Mouse (Mus musculus) lung, postnatal 36 days (tissue): ENCODE data around the gene Olfr1441.
A peak's percentile ranks its signal among the peaks of the same experiment; 100 is the strongest.

Source experiments
- DNase-seq: peaks from one replicate; pipeline ENCODE4 v3.0.0; 2022; ENCODE audit warnings: mixed read lengths

Olfr1441 gene

DNA sequence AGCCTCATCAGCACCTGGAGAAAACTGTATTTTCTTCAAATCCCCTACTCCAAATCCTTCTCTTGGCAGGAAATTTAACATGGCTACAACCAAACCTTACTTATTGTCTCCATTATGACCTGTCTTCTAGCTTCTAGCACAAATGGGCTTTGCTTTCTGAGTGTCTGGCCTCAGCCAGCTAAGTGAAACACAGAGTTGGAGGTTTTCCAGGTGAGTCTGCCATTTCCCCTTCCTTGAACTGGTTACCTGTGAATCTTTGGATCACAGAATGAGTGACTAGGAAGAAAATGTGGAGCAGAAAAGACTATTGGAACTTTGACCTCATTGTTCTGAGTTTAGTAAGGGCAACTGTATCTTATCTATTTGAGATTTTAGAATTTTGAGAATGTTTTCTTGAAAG, at the start of gene Olfr1441:
Gene Olfr1441, plus strand, starts transcription at position 73 of the 400 bp plus-strand sequence.
- no peak for DNase-seq

DNA sequence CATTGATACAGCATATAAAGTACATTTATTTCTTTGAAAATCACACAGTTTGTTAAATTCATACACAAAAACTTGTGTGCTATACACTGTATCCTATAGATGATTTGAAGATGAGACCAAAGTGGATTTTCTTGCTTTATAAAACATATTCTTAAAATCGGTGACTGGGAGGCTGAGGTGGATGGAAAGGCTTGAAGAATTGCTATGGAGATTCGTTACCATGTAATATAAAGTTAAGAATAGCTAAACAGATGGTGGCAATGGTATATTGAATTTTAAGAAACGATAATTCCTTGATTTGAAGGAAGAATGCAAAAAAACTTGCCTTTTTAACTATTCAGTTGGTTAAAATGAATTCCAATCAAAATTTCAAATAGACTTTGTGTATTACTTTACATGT, 44.2 kb upstream of the Olfr1441 start:
- DNase-seq: no peak

DNA sequence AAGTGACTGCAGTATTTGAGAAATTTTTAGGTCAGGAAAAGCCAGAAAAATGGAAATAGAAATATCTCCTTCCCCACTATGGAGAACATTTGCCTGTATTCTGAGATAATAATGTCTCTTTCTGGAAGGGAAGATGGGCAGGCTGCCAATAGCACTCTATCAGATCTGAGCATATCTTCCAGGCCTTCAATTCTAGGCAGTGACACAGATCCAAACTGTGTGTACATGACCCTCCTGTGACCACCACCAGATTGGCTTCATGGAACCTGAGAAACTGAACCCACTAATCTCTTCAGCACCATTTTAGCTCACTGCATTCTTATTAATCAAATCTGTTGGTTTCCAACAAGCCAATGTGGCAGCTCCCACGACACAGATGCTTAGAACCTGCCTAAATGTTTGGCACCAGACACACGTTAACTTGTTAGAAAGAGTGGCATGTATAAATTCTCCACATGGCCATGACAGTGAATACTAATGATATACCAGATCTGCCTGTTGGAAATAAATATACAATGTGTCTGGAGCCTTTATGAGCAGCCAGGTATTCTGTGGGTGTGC, 42.7 kb upstream of the Olfr1441 start:
- no peak for DNase-seq

DNA sequence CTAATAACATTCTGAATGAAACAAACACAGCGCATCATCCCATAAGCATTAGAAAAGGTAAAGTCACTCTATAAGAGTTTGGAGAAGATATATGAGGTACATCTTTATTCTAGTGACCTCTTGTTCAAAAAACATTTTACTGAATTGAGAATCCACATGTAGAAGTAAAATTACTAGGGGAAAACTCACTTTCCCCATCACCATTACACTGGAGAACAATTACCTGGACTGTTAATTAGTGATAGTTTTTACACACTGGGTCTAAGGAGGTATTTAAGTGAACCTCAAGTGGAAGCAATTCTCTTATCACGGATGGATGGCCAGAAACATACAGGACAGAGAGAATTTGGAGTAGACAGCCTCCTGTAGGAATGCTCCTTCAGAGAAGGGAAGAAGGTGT, 30.3 kb upstream of the Olfr1441 start, which contains the start of gene Olfr1440:
Gene Olfr1440, plus strand, starts transcription at position 301 of the 400 bp plus-strand sequence.
- no peak for DNase-seq

DNA sequence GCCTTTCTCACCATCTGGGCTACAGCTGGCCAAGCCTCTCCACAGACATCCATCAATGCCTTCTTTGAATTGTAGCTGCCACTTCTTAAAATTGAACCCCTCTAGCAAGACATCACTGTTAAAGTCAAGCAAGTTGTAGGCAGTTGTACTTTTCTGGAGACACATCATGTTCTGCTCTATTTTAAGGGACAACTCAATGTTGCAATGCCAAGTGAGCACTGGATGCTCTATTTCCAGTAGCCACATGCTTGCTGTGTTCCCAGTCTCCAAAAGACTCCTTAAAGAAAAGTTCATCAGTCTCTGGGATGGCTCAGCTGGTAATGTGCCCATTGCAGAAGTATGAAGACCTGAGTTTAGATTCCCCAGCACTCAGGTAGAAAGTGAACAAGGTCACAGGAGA, 3.5 kb upstream of the Olfr1441 start:
- no peak for DNase-seq

DNA sequence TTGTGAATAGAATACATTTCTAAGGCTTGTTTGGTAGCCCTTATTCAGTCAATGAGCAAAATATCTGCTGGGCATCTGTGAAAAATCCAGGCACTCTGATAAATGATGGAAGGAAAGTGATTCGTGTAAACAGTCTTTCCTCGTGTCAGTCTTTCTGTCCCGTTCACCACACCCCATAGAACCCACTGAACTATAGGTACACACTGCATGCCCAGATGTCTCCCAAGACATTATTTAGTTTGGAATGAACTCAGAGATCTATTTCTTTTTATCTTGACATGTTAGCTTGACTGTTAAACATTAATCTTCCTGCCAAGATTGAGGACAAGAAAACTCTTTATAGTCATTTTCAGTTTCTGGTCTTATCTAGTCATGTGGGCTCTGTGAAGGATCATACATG, 1.1 kb downstream of the Olfr1441 start:
- no peak for DNase-seq

DNA sequence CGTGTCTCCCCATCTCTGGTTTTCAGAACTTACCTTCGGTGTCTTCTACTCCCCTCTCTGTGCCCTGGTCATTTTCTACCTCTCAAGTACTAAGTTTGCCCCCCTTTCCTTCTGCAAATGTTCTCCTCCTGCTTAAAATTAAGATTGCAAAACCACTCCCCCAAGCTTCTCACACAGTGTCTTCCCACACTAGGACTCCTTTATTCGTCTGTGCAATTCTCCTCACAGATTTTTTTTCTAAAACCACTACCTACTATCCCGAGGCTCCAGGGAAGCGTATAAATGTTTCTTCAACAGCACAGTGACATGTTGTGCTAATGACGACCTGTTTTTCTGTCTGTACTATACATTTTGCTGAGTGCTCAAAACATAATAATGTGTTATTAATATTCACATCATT, 3.3 kb downstream of the Olfr1441 start:
- no peak for DNase-seq

DNA sequence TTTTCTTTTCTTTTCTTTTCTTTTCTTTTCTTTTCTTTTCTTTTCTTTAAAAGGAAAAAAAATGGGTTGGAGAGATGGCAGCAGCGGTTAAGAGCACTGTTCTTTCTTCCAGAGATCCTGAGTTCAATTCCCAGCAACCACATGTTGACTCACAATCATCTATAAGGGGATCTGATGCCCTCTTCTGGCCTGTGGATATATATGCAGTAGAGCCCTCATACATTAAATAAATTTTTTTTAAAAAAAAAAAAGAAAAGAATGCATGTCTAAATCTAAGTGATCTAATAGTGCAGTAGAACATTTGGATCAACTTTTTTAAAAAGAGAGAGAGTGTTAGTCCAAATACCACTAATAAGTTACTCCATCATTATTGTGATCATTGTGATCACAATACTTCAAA, 4.4 kb downstream of the Olfr1441 start:
- no peak for DNase-seq

DNA sequence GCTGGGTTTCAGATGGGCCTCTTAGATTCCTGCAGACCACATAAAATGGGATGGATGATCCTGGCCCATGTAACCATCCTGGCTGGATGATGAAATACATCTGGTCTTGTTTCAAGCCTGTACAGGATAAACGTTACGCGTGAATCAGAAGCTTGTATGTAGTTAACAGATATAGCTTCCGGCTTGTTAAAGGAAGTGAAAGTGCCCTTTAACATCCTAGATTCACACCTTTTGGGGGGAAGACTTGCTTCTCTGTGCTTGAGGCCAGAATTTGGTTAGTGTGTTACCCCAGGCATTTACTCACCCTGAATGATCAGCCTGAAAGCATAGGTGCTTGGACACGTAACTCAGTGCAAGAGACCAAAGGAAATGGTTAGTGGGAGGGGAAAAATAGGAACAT, 9.9 kb downstream of the Olfr1441 start:
- no peak for DNase-seq

DNA sequence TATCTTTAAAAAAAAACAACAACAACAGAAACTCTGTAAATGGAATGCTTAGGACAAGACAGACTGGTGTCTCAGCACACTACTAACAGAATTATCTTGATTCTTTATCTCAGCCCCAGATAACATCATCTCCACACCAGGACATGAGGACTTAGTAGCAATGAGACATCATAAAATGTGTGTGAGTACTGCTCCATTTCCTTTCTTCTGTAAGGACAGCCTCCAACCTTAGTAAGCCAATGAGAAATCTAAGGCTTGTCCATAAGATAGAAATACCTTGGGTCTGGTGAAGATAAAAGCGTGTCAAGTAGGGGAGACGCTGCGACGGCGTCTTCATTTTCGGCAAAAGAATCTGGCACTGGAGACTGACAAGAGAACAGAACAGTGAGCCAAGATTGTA, 10.4 kb downstream of the Olfr1441 start, which contains the start of gene Pfpl:
Gene Pfpl, plus strand, starts transcription at position 301 of the 400 bp plus-strand sequence.
- no peak for DNase-seq

DNA sequence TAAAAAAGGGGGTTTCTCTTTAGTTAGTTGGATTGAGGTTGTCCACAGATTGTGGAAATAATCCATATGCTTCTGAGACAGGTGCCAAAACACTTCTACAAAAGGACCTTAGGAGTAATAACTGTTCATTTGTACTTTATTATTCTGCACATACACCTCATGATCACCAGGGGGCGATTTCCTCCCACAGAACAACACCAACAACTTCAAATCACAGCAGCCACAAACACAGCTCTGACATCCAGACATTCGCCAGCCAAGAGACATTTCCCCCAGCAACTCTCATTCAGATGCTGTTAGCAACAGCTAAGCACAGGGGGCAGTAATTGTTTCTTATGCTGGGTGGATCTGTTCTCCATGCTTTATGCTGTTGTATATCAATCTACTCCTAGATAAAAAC, 15.8 kb downstream of the Olfr1441 start:
- DNase-seq: peak; percentile 82

DNA sequence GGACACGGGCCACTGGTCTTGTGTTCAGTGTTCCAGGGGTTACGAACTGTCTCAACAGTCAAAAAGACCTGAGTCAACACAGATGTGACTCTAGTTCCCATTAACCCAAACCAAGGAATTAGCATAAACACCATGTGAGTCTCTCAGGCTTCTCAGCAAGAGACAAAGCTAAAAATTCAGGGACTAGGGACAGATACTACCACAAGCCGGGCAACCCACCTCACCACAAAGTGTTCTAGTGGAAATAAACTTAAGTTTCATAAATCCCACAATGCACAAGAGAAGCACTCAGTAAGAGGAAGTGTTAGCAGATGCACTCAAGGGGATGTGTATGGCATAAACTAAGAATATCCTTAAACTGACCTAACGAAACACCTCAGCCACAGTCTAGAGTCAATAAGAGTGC, 17.8 kb downstream of the Olfr1441 start:
- peak; percentile 53 for DNase-seq

DNA sequence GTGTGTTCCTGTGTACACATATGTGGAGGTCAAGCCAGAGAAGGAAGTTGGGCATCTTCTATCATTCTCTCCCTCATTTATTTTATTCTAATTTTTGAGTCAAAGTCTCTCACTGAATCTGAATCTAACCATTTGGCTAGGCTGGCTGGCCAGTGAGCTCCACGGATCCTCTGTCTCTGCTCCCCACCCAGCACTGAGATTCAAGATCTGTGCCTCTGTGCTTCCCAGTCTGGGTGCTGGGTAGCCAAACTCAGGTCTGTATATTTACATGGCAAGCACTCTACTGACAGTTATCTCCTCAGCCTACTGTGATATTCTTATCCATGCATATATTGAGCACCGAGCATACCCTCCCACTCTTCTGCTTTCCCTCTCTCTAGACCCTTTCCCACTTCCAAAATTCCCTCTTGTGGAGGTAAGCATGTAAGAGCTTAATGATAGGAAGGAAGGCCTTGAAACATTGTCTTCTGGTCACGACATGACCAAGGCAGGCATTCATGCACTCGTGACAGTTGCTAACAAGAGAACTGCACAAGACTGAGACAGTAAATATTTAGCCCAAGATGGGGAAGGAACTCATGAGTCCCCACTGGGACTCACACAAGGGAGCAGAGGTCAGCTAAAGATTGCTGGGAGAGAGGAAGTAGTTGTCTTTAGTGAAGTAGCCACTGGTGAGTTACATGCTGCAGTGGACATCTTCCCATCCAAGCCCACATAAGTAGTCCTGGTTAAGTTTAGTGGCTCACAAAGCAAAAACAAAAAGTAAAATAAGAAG, 18.7 kb downstream of the Olfr1441 start:
- peak; percentile 46 for DNase-seq

DNA sequence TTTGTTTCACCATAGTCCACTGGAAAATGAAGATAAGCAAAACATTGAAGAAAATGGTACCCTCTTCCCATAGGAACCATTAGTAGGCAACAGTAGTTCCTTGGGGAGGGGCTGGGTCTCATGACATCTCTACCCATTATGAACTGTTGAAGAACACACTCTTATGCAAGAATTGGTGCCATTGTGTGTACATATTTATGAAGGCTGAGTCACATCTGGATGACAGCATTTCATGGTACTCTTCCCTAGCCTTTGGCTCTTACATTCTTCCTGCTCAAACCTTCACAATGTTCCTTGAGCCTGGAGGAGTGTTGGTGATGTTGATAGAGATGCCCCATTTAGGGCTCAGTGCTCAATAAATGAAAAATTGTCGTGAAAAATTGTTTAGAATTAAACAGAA, 22.3 kb downstream of the Olfr1441 start:
- peak; percentile 45 for DNase-seq

DNA sequence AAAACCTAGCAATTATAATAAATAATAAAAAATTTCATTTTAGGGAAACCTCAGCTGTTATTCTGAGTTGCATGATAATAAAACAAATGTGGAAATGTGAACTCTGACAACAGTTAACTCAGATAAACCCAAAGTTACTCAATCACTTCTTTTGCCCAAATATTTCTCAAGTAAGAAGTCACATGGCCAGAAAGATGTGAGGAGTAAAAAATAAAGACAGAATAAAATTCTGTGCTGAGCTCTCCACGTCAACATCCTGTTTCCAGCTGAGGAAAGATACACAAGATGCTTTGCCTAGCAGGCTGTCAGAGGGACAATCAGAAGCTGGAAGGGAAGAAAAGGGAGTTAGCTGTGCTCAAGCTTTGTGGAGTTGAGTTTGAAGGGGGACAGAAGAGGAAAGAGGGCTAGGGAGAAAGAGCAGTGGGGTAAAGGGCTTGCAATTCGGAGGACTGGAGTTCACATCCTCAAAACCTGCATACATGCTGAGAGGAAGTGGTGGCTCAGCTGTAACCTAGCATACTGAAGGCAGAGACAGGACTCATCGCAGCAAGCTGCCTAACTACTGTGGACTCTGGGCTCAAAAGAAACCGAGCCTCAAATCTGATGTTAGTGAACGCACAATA, 23.0 kb downstream of the Olfr1441 start:
- peak; percentile 44 for DNase-seq

DNA sequence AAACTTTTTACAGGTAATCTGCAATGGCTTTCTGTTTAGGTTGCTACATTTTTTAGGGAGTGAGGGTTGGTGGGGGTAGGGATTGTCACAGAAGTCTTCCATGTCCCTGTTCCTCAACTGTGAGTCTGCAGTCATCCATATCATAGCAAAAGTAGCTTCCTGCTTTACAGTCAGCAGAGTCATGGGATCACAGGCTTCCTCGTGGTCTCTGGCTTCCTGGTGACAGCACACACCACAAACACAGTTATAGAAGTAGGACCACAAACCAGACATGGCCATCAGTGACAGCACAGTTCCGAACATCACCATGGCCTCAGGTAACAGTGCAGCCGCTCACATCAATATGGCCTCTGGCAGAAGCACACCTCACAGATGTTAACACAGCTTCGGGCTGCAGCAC, 25.3 kb downstream of the Olfr1441 start:
- peak; percentile 58 for DNase-seq

DNA sequence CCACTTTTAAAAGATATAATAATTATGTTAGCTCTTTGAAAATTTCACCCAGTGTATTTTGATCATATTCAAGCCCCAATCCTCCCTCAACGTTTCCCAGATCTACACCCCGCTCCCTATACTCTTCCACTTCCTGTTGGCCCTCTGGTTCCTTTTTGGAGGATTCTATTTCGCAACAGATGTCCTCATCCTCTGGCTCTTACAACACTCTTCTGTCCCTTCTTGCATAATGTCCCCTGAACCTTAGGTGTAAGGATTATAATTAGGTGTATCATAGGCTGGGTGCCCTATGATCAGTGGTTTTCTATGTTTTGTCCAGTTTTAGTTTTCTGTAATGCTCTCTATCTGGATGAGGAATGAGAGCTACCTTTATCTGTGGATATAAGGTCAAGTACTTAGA, 27.8 kb downstream of the Olfr1441 start:
- peak; percentile 67 for DNase-seq

DNA sequence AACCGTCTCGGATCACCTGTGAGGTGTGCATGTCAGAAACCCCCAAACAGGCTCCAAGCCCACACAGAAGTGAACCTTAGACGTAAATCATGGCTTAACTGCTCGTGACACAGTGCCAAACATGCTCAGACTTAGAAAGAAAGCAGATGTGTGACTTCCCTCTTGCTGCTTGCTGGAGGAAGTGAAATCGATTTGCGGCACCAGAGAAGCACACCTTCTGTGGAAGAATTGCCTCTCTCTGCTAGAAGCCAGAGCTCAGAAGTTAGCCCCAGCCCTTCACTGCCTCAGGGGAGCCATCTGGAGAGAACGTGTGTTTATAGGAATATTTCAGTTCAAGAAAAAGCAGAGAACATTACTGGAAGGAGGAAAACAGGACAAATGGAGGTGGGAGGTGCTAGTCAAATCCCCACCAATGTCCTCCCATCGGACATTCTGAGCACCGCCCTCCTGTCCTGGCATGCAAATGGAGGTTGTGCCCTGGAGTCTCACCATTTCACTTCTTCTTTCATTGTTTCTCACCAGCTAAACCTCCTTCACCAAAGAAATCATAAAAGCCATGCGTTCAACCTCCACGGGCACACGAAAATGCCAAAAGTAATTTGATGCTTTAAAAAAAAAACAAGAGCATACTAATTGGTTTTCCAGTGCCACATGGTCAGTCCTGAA, 40.3 kb downstream of the Olfr1441 start:
- DNase-seq: peak; percentile 47

DNA sequence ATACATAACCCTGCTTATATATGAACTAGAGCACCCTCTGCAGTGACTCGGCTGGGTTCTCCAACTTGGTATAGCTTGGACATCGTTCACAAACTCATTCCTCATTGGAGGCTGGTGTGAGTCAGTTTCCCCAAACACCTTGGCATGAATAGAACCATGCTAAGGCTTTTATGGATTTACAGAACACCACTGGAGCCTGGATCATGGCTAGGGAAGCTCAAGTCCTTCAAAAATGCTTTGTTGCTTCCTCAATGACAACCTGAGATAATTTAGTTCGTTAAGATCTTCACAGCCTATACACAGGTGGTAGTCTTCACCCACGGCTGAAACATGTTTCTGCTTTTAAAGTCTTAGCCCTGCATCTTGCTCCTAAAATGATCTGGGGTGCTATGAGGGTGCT, 42.3 kb downstream of the Olfr1441 start:
- no peak for DNase-seq

DNA sequence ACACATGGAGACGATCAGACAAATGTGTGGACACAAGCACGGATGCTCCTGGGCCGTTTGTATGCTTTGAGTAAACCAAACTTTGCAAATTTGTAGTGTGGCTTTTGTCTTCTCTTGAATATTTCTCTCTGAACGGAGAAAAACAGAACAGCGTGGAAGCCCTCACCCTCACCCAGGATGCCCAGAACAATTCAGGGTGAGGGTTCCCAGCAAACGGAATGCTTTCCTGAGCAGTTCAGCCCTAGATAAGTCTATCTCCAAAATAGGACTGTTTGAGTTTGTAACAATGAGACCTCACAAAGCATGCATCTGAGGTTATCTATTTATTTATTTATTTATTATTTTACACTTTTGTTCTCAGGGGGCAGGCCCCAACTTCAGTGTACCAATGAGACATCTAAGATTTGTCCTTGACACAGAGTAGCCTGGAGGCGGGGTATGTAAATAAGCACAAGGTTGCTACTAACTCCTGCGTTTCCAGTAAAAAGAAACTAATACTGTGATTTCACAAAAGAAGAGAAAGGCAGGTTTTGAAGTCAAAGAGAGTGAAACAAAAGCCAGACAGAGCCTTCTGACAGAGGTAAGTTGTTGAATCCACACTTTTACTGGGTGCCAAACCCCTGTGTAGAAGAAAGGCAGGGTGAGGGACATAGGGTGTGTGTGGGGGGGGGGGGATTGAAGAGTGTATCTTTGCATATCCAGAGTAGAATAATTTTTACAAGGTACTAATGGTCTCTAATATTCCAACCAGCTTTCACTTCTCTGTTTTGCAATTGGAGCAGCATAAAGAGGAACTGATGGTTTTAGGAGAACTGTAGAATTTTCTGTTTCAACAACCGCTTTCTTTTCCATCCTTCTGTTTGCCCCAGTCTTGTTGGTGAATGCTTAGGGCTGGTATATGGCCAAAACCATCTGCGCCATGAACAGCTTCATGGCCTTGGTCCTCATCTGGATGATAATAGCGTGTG, 43.3 kb downstream of the Olfr1441 start, which contains the start of gene Mpeg1:
Gene Mpeg1, plus strand, starts transcription at position 498 of the 968 bp plus-strand sequence.
- no peak for DNase-seq

DNA sequence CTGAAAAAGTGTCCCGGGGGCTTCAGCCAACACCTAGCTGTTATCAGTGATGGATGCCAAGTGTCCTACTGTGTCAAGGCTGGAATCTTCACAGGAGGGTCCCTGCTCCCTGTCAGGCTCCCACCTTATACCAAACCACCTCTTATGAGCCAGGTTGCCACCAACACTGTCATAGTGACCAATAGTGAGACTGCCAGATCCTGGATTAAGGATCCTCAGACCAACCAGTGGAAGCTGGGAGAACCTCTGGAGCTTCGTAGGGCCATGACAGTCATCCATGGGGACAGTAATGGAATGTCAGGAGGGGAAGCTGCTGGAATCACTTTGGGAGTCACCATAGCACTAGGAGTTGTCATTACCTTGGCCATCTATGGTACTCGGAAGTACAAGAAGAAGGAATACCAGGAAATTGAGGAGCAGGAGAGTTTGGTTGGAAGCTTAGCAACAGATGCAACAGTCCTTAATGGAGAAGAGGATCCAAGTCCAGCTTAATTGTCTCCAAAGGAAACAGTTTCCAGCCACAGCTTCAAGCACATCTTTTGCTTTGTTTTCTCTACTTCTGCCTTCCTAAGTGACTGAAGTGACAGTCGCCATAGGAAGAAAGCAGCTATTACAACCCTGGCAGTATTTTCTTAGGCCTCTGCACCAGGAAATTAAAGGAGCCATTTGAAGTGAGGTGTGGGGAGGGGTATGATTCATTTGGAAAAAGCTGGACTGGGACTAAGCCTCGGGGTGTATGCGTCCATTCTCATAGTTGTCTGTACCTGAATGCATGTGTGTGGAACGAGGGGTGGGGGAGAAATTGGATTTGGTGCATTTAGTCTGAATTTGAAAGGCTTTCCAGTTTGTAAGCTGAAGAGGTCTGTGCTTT, 45.9 kb downstream of the Olfr1441 start:
- DNase-seq: no peak
